Mouse (Mus musculus) forebrain, embryonic 11.5 days (tissue): Measurements from ENCODE around the gene Asb1. TPM values are rescaled to one million over a fixed set of nuclear protein-coding genes. Genes with fewer than 3 reads are reported as not detected.

Source experiments
- ATAC-seq: fragments of 200-750 bp; cut with Nextera tagmentation; replicated peaks from 2 replicates; pipeline ENCODE4 v1.8.0; 2017; ENCODE audit warnings: moderate TSS enrichment; ENCODE audit not compliant: low FRiP score
- DNase-seq: peaks from one replicate; pipeline ENCODE4 v3.0.0-alpha.2; 2017; ENCODE audit warnings: low spot score
- H3K27ac ChIP-seq: fragments of 300-500 bp; sonication (generic); 2 replicates; pipeline ENCODE4 v1.5.1; 2014; ENCODE audit warnings: low read depth, low read length
- H3K27me3 ChIP-seq: fragments of 300-500 bp; sonication (generic); 2 replicates; pipeline ENCODE4 v1.6.1; 2014; ENCODE audit warnings: mild to moderate bottlenecking, low read length, mixed read lengths; ENCODE audit not compliant: control insufficient read depth, insufficient read depth
- H3K36me3 ChIP-seq: fragments of 300-500 bp; sonication (generic); 2 replicates; pipeline ENCODE4 v1.6.1; 2014; ENCODE audit warnings: mild to moderate bottlenecking, low read length, moderate library complexity, mixed read lengths; ENCODE audit not compliant: control insufficient read depth, insufficient read depth
- H3K4me1 ChIP-seq: fragments of 300-500 bp; sonication (generic); replicated peaks from 2 replicates; pipeline ENCODE4 v1.6.1; 2014; ENCODE audit warnings: low read length, mixed read lengths; ENCODE audit not compliant: control insufficient read depth, insufficient read depth
- H3K4me2 ChIP-seq: fragments of 300-500 bp; sonication (generic); 2 replicates; pipeline ENCODE4 v1.6.1; 2014; ENCODE audit warnings: low read depth, mild to moderate bottlenecking, low read length, moderate library complexity, mixed read lengths; ENCODE audit not compliant: severe bottlenecking
- H3K4me3 ChIP-seq: fragments of 300-500 bp; sonication (generic); 2 replicates; pipeline ENCODE4 v1.5.1; 2014; ENCODE audit warnings: low read depth, low read length
- H3K9ac ChIP-seq: fragments of 300-500 bp; sonication (generic); 2 replicates; pipeline ENCODE4 v1.6.1; 2014; ENCODE audit warnings: low read length
- H3K9me3 ChIP-seq: fragments of 300-500 bp; sonication (generic); 2 replicates; pipeline ENCODE4 v1.6.1; 2016; ENCODE audit warnings: low read length, mixed read lengths; ENCODE audit not compliant: control insufficient read depth
- WGBS: fragments of 180-500 bp; shearing (Covaris S2); extraction: QIAGEN DNeasy Blood & Tissue Kit; methylation state at CpG from one replicate; pipeline ENCODE4 v1.1.7; 2014; 5-methylcytosine and 5-hydroxymethylcytosine counted together
- polyA plus RNA-seq: library from polyadenylated mRNA; unstranded; fragments of >200 nt; fragmentation: Nextera tagmentation; extraction: Ambion mirVana; gene quantifications from 2 replicates; pipeline ENCODE4 v1.2.1, GENCODE M21; 2014

The Asb1 gene
- polyA plus RNA-seq, 1 experiment from 2014 or later = 12.7 TPM

- H3K4me2 ChIP-seq = no peak overlapping the region
- WGBS = 79% methylated on average over 2 of the region's 2 CpGs
- no peaks in the 10 kb centered on the region for H3K36me3 ChIP-seq
Observed at GRCm38 (mm10) chr1:91549073-91549472, 8.7 kb downstream of the Asb1 start.

GRCm38 (mm10) chr1:91557099-91557498, 16.8 kb downstream of the Asb1 start:
- Histone ChIP-seq H3K4me3 (no peak overlapping the region), H3K36me3 (no peaks in the 10 kb centered on the region), H3K9me3 (no peaks in the 10 kb centered on the region), H3K27me3 (no peaks in the 10 kb centered on the region), H3K9ac (no peak overlapping the region), H3K27ac (no peak overlapping the region), H3K4me2 (no peak overlapping the region), H3K4me1 (no peaks in the 10 kb centered on the region)
- WGBS = 68% methylated on average over 2 of the region's 2 CpGs
- no peak for ATAC-seq
- DNase-seq = no peak

More at GRCm38 (mm10) chr1:91549073-91549472, 8.7 kb downstream of the Asb1 start:
- Histone ChIP-seq H3K4me1 (peaks cover 5% of the 10 kb centered on the region; the same call in 1 of the 2 replicates), H3K27me3 (no peaks in the 10 kb centered on the region), H3K4me3 (no peak overlapping the region), H3K27ac (no peak overlapping the region), H3K9me3 (no peaks in the 10 kb centered on the region), H3K9ac (no peak overlapping the region)
- no peak for ATAC-seq
- no peak for DNase-seq

GRCm38 (mm10) chr1:91561226-91561625, 20.9 kb downstream of the Asb1 start:
- WGBS = 85% methylated on average over 6 of the region's 6 CpGs
- Histone ChIP-seq H3K9me3 (no peaks in the 10 kb centered on the region), H3K4me3 (no peak overlapping the region), H3K36me3 (no peaks in the 10 kb centered on the region), H3K4me2 (no peak overlapping the region), H3K27me3 (no peaks in the 10 kb centered on the region), H3K4me1 (no peaks in the 10 kb centered on the region), H3K9ac (no peak overlapping the region), H3K27ac (no peak overlapping the region)
- DNase-seq = no peak
- ATAC-seq = no peak

GRCm38 (mm10) chr1:91562977-91563590, 22.7 kb downstream of the Asb1 start:
- no peaks in the 10 kb centered on the region for H3K9me3 ChIP-seq
- no peaks in the 10 kb centered on the region for H3K36me3 ChIP-seq
- no peak overlapping the region for H3K4me3 ChIP-seq
- no peak overlapping the region for H3K4me2 ChIP-seq
- H3K9ac ChIP-seq = no peak overlapping the region
- no peaks in the 10 kb centered on the region for H3K27me3 ChIP-seq
- no peaks in the 10 kb centered on the region for H3K4me1 ChIP-seq
- no peak for DNase-seq
- no peak for ATAC-seq
- 86% methylated on average over 4 of the region's 4 CpGs for WGBS
- H3K27ac ChIP-seq = no peak overlapping the region

- ATAC-seq (no peak), DNase-seq (no peak)
- Histone ChIP-seq H3K9ac (no peak overlapping the region), H3K9me3 (no peaks in the 10 kb centered on the region), H3K27me3 (no peaks in the 10 kb centered on the region), H3K4me1 (no peaks in the 10 kb centered on the region), H3K36me3 (no peaks in the 10 kb centered on the region), H3K4me3 (no peak overlapping the region), H3K27ac (no peak overlapping the region), H3K4me2 (no peak overlapping the region)
- WGBS = 72% methylated on average over 3 of the region's 3 CpGs
Observed at GRCm38 (mm10) chr1:91564004-91564403, 23.7 kb downstream of the Asb1 start.

- Histone ChIP-seq H3K9ac (no peak overlapping the region), H3K9me3 (no peaks in the 10 kb centered on the region), H3K4me2 (no peak overlapping the region), H3K4me1 (no peaks in the 10 kb centered on the region), H3K27me3 (no peaks in the 10 kb centered on the region), H3K36me3 (no peaks in the 10 kb centered on the region), H3K27ac (no peak overlapping the region), H3K4me3 (no peak overlapping the region)
- DNase-seq = no peak
- ATAC-seq = no peak
- 70% methylated on average over 6 of the region's 6 CpGs for WGBS
Observed at GRCm38 (mm10) chr1:91564598-91564997, 24.3 kb downstream of the Asb1 start.

GRCm38 (mm10) chr1:91567269-91567668, 26.9 kb downstream of the Asb1 start:
- Histone ChIP-seq H3K36me3 (no peaks in the 10 kb centered on the region), H3K27ac (no peak overlapping the region), H3K27me3 (no peaks in the 10 kb centered on the region), H3K9me3 (no peaks in the 10 kb centered on the region), H3K9ac (no peak overlapping the region), H3K4me1 (no peaks in the 10 kb centered on the region), H3K4me2 (no peak overlapping the region), H3K4me3 (no peak overlapping the region)
- no peak for ATAC-seq
- no peak for DNase-seq
- 91% methylated on average over 2 of the region's 2 CpGs for WGBS

GRCm38 (mm10) chr1:91572458-91572857, 32.1 kb downstream of the Asb1 start:
- no peak overlapping the region for H3K9ac ChIP-seq
- H3K4me1 ChIP-seq = no peaks in the 10 kb centered on the region
- no peak for DNase-seq
- no peak overlapping the region for H3K4me2 ChIP-seq
- H3K27ac ChIP-seq = no peak overlapping the region
- no peak for ATAC-seq
- no peak overlapping the region for H3K4me3 ChIP-seq
- H3K27me3 ChIP-seq = no peaks in the 10 kb centered on the region
- no peaks in the 10 kb centered on the region for H3K9me3 ChIP-seq
- H3K36me3 ChIP-seq = no peaks in the 10 kb centered on the region
- WGBS = 90% methylated on average over 10 of the region's 10 CpGs

- DNase-seq = peak; percentile 66
- Histone ChIP-seq H3K27me3 (no peaks in the 10 kb centered on the region), H3K4me3 (no peak overlapping the region), H3K4me2 (no peak overlapping the region), H3K36me3 (no peaks in the 10 kb centered on the region), H3K9me3 (no peaks in the 10 kb centered on the region), H3K9ac (no peak overlapping the region), H3K27ac (no peak overlapping the region), H3K4me1 (no peaks in the 10 kb centered on the region)
- ATAC-seq = no peak
- 70% methylated on average over 3 of the region's 3 CpGs for WGBS
Observed at GRCm38 (mm10) chr1:91574208-91574607, 33.9 kb downstream of the Asb1 start.
